Mouse (Mus musculus): Measurements from ENCODE around the gene Gmeb1.

DNA sequence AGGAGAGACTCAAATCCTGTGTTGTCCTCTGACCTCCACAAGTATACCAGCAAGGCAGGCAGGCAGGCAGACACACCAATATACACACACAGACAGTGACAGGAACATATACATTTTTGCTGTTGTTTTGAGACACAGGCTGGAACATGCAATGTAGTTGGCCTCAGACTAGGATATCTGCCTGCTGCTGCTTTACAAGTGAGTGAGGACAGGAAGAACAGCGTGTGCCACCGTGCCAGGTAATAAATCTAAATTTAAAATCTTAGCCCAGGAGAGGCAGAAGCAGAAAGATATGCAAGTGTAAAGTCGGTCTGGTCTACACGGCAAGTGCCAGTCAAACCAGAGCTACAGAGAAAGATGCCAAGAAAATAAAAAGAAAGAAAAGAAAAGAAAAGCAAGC, 2.2 kb downstream of the Gmeb1 start:
- no peak for TF ChIP-seq CTCF (IDR thresholded peaks at IDR 0.05; ENCODE audit: low read depth)
- no peak for TF ChIP-seq EP300 (IDR thresholded peaks at IDR 0.05; ENCODE audit: low read depth)
